Mouse (Mus musculus): ENCODE data around the gene Hgd. TPM values are rescaled to one million over a fixed set of nuclear protein-coding genes. Genes with fewer than 3 reads are reported as not detected.

Gene Hgd
- polyA plus RNA-seq, 1 experiment, result 0.08 TPM

DNA sequence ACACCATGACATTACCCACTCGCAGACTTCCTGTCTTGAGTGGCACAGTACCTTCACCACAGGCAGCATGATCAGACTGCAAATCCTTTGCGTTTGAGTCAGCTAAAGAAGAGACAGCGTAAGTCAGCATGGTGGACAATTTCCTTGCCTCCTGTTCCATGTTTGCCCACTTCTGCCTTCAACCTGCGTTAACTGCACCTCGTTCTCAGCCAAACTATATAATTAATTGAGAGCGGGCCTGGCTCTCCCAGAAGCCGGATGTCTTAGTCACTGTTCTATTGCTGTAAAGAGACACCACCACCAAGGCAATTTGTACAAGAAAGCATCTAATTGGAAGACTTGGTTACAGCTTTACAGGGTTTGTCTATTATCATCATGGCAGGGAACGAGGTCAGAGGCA is 100.9 kb downstream of the Hgd start:
- H3K27me3 ChIP-seq (ENCODE audit: control insufficient read depth, insufficient read depth, low read length), result no peaks in the 10 kb centered on the region
- no peak for TF ChIP-seq POLR2A (IDR thresholded peaks at IDR 0.05; ENCODE audit: low read depth, low read length)
- no peak for TF ChIP-seq CTCF (IDR thresholded peaks at IDR 0.05; ENCODE audit: extremely low read depth, insufficient read length, insufficient replicate concordance, low read depth, low read length)
- H3K4me3 ChIP-seq (ENCODE audit: low read depth, low read length), result no peak overlapping the region
- 85% methylated on average over 8 of the region's 8 CpGs for WGBS
- no peak overlapping the region for H3K27ac ChIP-seq (ENCODE audit: insufficient read depth, low read depth, low read length)
- H3K36me3 ChIP-seq (ENCODE audit: control insufficient read depth, insufficient read depth, low read length), result no peaks in the 10 kb centered on the region
- no peaks in the 10 kb centered on the region for H3K4me1 ChIP-seq (ENCODE audit: control insufficient read depth, insufficient read depth, insufficient read length, low read length)

Other genes starting within 250 kb of the Hgd start
- not detected in 2 replicates for gene Stxbp5l, start 195.2 kb upstream of the Hgd start, polyA plus RNA-seq (2012; rRNA removed)
- 0.93 and 1.6 TPM in 2 replicates for gene Gtf2e1, start 40.4 kb upstream of the Hgd start, polyA plus RNA-seq (2012; rRNA removed)
- 0.55 and 1.2 TPM in 2 replicates for gene Rabl3, start 40.3 kb upstream of the Hgd start, polyA plus RNA-seq (2012; rRNA removed)
- 83.2 and 109 TPM in 2 replicates for gene Ndufb4, start 74.3 kb downstream of the Hgd start, polyA plus RNA-seq (2012; rRNA removed)
- gene Fstl1, start 196.7 kb downstream of the Hgd start, polyA plus RNA-seq (2012; rRNA removed), result 4.7 and 5.4 TPM in 2 replicates

All from small intestine, adult 2 months (tissue).